Mouse (Mus musculus) lung, postnatal 10 days (tissue): ENCODE data around the gene Rad54l.

Experiments
- DNase-seq: peaks from one replicate; pipeline ENCODE4 v3.0.0; 2021

The Rad54l gene

DNA sequence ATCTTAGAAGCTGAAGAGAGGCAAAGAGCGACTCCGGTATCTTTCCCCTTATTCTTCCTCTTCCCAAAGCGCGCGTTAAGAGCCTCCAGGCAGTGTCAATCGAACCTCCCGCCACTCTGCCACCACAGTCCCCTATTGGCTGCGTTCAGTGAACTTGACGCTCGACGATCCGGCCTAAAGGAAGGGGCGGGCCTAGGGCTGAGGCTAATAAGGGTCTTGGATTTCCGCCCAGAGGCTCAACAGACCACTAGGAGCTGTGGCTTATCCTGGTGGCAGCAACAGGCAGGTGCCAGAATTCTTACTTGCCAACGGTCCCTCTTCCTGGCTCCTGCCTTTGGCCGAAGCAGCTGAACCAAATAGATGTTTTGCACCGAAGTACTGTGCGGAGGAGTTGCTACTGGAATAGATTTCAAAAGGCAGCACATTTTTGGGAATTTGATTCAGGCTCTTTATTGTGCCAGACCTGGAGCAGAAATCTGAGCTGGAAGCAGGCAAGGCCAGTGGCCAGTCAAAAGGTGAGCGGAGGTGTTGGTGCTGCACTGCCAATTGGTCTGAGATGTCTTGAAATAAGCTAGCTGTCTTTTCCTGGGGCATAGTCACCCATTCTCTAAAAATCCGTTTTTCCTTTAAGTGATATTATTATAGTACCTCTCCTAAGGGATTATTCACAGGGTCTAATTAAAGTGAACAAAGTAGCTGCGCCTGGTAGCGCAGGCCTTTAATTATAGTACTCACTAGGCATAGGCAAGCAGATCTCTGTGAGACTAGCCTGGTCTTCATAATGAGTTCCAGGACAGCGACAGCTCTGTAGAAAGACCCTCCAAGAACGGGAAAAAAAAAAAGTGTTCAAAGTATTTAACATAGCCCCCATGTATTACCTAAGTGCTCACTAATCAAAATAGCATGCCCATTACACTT is at the start of gene Rad54l, which contains the start of gene Pomgnt1:
Gene Rad54l, minus strand, starts transcription at position 89 of the 918 bp plus-strand sequence.
Gene Pomgnt1, plus strand, starts transcription at position 239 of the 918 bp plus-strand sequence.
- DNase-seq, result peak; percentile 92

DNA sequence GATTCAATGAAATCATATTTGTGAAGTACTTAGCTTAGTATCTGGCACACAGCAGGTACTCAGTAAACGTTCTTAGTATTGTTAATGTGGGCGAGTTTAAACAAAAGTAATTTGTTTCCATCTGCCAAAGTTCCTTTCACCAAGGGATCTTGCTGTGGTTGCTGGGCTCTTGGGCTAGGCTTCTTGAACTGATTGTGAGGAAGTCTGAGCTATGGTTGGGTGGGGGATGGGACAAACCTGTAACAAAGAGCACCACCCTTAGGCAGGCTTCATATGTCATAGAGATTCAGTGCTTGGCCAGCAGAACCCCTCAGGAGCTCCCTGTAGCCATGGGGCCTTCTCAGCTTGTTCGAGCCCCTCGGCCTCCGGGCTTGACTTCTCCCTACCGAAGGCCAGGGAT is 49.6 kb upstream of the Rad54l start, which contains the start of the genes 1700042G07Rik and Gm49337:
Gene 1700042G07Rik, plus strand, starts transcription at position 301 of the 400 bp plus-strand sequence.
Gene Gm49337, plus strand, starts transcription at position 313 of the 400 bp plus-strand sequence.
- no peak for DNase-seq

DNA sequence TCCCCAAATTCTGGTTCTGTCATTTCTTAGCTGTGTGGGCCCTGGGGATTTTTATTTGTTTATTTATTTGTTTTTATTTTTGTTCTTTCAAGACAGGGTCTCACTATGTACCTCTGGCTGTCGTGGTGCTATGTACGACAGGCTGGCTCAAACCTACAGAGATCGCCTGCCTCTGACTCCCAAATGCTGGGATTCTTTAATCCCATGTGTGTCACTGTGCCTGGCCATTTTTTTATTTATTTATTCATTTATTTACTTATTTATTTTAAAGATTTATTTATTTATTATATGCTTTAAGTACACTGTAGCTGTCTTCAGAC is 45.8 kb upstream of the Rad54l start:
- DNase-seq, result no peak

DNA sequence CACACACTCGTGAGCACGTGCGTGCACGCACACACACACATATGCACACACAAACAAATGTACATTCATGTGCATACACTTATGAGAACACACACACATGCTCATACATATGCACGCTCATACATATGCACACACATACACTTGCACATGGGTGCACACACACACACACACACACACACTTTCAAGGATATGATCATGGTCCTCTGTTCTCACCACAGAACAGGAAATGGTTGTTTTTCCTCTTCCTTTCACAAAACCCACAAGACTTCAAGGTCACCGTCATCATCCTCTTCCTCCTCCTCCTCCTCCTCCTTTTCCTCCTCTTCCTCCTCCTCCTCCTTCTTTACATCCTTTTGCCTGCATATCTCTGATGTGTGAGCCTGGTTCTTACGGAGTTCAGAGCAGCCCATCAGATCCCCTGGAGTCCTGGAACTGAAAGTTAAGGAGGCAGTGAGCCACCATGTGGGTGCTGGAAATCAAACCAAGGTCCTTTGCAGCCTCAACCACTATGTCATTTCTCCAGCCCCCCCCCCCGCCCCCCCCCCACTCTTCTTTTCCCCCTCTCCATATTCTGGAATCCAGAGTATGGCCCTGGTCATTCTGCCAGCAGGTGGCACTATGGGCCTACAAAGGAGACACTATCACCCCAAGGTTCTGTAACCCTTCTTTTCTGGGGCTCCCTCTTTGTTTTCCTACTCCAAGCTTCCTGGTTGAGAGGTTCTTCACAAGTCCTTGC is 45.3 kb upstream of the Rad54l start:
- DNase-seq, result peak; percentile 90

DNA sequence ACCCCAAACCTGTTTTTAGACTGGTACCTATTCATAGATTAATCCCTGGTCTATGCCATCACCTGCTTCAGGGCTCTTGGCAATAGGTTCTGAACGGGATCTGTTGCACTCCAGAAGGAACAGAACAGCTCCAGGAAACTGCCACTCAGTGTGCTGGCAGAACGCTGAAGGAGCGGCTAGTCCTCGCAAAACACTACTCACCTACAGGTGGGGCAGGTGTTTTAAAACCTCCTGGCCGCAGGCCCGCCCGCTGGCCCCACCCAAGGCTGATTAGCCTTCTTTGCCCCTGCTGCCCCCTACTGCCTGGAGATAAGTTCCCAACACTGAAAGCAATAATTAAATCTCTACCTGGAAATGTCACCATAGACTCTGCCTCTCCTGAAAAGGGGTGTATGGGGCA is 43.9 kb upstream of the Rad54l start, which contains the start of gene Tspan1:
Gene Tspan1, minus strand, starts transcription at position 198 of the 400 bp plus-strand sequence.
- DNase-seq, result peak; percentile 79

DNA sequence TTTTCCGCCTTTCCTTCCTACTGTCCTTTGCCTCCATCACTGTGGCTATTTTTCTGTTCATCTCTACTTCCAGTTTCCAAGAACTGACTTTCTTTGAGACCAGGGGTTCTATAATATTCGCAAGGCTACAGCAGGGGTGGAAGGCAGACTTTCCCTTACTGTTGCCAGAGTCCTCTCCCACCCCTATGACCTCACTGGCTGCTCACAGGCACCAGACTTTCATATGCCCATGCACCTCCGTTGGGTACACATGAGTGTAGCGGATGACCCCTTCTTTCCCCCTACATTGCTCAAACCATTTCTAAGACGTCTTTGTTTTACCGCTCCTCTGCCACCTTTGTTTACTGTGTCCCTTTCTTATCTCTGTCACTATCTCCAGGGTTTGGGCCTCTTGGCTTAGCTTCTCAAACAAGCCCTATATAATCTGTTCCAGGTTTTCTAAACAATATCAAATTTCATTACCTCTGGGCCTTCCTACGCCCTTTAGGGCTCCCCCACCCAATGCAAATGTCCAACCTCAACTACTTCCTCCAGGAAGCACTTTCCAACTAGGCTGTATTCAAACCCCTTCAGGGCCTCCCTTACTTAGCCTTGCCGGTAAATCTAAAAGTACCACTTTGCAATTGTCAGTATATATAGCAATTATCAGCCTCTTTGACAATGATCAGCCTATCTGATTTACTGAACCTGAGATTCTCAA is 42.4 kb upstream of the Rad54l start:
- no peak for DNase-seq

DNA sequence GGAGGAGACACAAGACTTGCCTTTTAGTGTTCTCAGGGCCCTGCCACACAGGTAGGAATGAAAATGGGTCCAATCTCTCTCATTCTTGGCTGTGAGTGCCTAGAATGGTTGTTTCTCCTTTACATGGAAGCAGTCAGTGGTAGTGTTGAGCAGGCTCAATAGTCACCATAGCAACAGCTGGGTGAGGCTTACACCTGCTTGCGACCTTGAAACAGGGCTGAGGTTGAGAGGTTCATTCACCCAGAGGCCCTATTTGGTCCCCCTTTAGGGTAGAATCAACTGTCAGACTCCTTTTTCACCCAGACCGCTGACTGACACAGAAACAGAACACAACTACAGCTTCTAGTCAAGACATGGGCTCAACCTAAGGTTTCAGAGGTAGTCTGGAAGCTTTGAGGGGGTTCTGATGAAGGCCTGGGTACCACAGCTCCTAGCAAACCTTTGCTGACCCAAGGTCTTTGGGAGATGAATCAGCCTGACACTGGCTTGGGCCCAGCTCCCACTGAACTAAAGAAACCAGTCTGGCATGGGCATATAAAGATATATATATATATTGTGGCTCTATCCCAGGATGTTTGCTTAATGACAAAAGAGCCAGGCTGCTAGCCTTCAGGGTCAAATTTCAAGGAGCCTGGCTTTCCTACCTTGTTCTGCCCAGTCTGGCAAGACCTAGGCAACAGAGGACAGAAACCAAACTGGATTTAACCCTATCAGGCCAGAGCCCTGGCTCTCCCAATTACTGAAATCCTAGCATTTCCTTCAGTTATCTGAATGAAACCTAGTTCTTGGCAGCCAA is 41.5 kb upstream of the Rad54l start:
- no peak for DNase-seq

DNA sequence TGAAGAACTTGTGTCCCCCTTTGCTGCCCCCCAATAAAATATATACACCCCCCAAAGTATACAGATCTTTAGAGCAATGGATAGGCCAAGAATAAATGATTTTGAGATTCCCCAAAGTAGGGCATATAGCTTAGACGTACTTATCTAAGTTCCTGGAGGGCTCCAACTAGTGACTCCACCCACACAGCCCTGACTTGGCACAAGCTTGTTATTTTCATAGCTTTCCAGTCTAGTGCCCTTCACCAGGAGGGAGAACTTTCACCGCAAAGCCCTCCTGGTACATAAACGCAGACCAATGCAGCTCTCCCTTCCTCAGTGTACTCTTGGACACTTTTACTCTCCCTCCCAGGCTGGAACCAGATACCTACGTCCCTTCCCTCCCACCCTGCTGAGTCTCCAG is 38.7 kb upstream of the Rad54l start:
- peak; percentile 44 for DNase-seq

DNA sequence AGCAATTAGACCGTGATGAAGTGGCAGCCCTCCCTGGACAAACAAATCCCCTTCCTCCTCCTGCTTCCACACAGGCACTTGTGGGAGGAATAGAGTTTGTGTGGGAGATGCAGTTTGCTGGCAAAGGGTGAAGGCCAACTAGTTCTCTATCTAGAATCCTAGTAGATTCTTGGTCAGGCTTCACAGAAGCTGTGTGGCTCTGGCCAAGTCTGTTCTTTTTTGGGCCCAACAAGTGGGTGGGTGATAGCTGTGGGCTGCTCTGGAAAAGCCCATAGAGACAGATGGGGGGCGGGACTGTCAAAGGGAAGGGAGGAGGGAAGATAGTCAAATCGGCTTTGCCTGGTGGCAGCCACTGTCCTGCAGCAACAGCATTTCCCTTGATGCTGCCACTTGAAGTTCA is 37.3 kb upstream of the Rad54l start:
- peak; percentile 41 for DNase-seq

DNA sequence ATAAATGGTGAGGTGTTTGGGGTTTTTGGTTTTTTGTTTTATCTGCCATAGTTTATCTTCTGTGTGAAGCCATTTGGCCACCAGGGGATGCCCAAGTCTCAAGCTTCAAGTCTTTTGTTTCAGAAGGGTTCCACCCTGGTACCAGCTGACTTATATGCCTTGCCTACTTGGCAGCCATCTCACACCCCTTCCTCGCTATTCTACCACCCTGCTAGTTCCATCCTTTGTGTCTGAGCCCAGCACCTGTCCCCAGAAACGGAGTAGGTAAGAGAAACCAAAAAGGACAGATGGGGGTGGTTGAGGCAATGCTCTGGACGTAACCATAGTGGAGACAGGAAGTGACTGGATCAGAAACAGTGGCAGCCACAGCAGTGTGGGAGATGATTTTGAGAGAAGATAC is 36.4 kb upstream of the Rad54l start:
- DNase-seq, result peak; percentile 67

DNA sequence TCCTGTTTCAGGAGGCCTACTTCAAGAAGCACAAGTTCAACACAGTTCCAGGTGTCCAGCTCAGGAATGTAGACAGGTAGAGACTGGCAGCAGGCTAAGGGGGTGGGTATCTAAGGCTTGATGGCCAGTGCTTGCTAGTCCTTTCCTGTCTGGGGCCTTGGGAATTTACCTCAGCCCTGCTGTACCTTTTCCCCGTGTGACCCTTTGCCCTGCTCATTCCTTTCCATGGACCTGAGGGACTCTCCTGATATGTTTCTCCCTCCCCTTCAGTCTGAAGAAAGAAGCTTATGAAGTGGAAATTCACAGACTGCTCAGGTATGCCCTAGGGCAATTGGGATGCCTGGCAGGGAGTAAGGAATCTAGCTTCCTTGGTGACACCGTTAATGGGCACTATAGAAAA is 34.4 kb upstream of the Rad54l start:
- DNase-seq, result no peak

DNA sequence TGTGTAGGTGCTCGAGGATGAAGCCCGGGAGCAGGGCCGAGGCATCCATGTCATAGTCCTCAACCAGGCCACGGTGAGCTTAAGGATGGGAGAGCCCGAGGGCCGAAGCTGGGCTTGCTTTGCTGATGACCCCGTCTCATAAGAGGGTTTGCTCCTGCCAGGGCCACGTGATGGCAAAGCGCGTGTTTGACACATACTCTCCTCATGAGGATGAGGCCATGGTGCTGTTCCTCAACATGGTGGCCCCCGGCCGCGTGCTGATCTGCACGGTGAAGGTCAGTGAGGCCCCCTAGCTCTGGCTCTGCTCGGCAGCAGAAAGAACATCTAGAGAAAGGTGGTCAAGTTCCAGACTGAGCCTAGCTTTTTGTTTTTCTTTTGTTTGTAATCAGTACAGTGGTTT is 29.2 kb upstream of the Rad54l start:
- no peak for DNase-seq

DNA sequence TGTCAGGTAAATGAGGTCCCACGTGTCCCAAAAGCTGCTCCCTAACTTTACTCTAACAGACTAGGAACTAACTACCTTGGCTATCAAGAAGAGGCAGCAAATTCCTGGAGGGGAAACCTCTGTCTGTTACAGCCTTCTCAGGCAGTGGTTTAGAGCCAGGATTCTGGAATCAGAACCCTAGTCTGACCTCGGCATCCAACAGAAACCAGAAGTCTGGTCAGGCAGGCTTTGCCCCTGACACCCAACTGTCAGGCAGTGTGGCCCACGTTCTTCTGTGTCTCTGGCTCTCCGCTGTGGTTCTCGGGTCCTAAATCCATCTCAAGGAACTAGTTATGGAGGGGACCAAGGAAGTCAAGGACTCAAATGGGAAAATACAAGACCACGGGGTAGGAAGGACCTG is 27.7 kb upstream of the Rad54l start, which contains the start of gene Lurap1:
Gene Lurap1, minus strand, starts transcription at position 101 of the 400 bp plus-strand sequence.
- DNase-seq, result no peak

DNA sequence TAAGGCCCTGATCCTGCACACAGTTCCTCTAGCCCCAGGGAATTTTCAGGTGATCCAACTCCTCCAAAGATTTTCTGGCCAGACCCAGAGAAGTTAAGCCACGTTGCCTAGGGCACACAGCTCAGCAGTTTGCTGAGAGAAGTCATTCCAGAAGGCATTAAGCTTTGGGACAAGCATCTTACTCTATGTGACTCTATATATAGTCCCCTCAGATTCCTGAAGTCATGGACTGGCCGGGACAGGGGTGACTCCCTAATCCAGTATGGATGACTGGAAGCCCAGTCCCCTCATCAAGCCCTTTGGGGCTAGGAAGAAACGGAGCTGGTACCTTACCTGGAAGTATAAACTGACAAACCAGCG is 27.4 kb upstream of the Rad54l start:
- no peak for DNase-seq

DNA sequence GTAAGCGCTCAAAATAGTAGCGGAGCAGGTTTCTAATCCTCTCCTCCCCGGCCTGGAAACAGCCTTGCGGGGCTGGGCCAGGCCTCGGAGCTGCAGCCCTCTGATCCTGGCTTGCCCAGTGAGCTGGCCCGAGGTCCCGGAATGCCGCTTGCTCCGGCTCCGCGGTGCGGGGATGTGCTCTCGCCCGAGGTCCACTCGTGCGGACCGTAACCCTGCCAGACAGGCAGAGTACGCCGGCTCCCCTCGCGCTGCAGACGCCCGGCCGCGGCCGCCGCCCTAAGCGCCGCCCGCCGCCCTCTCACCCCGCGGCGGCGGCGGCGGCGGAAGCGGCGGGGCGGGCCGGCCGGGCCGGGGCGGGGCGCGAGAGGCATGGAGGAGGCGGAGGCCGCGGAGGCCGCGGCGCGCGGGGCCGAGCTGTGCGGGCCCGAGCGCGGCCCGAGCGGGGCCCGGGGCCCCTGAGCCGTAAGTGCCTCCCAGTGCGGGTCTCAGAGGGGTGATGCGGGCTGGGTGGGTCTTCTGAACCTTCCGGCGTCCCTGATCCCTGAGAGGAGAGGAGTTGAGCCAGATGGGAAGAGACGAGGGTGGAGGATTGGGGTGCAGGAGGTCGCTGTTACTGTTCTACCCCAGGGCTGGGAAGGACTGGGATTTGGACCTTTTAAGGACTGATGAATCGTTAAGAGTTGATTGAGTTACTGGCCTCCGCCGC is 26.8 kb upstream of the Rad54l start:
- peak; percentile 81 for DNase-seq

DNA sequence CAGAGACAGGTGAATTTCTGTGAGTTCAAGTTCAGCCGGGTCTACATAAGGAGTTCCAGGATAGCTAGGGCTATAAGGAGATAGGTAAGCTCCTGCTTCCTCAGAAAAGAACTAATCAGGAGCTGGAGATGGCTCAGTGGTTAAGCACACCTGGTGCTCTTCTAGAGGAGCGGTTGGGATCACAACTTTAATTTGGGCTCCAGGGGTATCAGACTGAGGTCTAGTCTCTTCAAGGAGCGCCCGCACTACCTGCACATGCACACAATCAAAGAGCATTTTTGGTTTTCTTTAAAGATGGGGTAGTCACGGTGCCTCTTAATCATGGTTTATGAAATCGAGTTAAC is 26.3 kb upstream of the Rad54l start:
- DNase-seq, result no peak

DNA sequence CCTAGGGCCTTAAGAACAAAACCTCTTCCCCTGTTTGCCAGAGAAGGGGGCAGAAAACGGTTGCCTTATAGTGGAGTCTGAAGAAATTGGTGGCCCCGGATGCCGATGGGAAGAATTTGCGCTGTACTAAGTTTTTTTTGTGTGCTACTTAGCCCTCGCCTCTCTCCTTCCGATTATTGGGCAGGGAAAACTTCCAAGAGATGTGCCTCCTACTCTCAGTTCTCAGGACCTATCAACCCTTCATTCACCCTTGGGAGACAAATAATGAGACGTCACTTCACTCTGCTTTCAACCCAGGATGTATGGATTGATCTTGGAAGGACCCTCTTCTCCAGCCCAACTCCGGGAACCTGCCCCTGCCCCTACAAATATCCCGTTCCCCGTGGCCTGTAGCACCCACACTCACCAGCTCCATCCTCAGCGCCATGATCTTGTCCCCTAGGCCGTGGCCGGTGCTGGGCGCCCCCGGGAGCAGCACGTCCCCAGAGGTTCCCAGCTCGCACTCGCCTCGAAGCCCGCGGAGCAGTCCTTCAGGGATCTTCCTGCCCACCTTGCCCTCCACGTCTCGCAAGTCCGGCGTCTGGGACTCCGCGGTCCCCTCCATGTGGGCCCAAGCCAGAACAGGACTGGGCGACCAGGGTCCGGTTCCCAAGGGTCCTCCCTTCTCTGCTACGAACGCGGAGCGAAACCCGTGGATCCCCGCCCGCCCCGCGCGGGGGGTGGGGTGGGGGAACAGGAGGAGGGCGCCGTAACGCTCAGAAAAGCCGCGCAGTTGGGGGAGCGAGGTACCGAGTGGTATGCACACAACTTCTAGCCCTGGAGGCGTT is 20.6 kb upstream of the Rad54l start:
- peak; percentile 79 for DNase-seq

DNA sequence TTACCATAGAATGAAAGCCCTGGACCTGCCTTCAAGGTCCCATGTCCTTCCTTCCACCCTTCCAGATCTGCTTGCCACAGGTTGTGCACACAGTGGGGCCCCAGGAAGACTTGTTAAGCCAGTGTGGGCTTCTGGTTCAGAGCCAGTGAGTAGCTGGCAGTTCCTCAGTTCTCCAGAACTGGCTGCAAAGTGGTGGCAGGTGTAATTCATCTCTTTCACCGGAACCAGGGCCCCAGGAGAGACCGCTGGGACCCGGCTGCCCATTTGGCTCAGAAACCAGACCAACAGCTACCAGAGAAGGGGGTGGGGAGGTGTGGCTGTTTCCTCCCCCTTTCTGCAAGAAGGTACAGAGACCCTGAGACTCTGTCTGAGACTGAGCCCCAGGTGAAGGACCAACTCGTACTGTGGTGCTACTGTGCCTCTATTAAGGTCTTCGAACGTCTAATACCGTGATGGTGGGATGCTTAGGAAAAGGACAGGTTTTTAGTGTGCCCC is 19.9 kb upstream of the Rad54l start:
- peak; percentile 30 for DNase-seq

DNA sequence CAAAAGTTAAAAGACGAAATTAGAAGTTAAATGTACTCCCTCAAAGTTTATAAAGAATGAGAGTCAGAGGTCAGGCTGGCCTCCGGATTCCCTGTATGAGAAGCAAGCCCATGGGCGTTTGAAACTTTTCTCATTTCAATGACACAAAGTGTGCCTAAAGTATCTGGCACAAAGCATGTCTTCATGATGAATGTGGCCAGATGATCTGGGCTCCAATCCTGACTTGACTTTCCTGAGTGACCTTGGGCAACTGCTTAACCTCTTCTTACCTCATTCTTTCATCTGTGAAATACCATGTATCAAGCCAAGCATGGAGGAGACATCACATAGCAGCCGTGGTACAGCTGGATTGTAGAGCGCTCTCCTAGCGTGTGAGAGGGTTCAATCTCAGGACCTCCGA is 18.8 kb upstream of the Rad54l start:
- DNase-seq, result no peak

DNA sequence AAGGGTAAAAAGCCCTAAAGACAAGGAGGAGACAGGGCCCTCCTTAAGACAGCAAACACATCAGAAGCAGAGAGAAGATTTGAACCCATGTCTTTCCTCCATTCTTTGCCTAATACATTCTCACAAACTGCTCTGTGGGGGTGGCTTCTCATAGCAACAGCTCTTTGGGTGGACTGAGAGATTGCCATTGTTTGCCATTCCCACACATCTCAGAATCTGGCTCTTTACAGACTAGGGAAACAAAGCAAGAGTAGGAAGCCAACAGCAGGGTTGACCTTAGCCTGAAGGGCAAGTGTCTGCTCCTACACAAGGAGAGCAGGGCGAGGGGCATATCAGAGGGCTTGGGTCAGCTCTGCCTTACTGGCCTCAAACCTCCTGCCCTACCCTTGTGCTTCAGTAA is 18.2 kb upstream of the Rad54l start:
- DNase-seq, result no peak
